Comparison of ENCODE assay signal across 8 mouse cellular contexts in the genomic region with DNA sequence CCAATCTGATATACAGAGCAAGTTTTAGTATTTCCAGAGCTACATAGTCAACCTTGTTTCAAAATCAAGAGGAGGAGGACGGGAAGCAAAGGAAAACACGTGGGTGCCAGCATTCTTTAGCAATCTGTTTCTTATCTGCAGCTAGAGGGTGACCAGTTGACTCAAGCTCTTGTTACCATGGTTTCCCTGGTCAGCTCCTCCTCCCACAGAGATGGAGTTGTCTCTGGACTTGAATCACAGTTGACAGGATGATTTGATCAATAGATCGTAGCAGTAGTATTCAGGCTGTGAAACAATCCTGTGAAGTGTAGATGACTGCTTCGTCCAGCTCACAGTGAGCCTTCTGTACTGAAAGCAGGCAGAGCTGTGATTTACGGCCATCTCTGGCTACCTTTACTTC. TPM values are rescaled to one million over a fixed set of nuclear protein-coding genes. Genes with fewer than 3 reads are reported as not detected.
DNase-seq lines count a peak whose midpoint lies in the region; ATAC-seq and TF ChIP-seq lines count a peak whose summit lies in the region.

No protein-coding gene starts in this region.

- H3K9me3 ChIP-seq in liver, embryonic 11.5 days (ENCODE audit: control insufficient read depth, low read length): no peaks in the 10 kb centered on the region
- no peaks in the 10 kb centered on the region for H3K9me3 ChIP-seq in hindbrain, postnatal 0 days (ENCODE audit: low read length)

- H3K27ac ChIP-seq in embryonic fibroblast, embryonic 13.5 days (ENCODE audit: insufficient read depth, low read length): peak overlapping the region; percentile 82
- H3K27ac ChIP-seq in liver, embryonic 11.5 days (ENCODE audit: low read depth, low read length): peak overlapping the region; percentile 32; the same call in 1 of the 2 replicates
- no peak overlapping the region for H3K27ac ChIP-seq in hindbrain, postnatal 0 days

- H3K4me3 ChIP-seq in embryonic fibroblast, embryonic 13.5 days (ENCODE audit: insufficient read depth, low read length): no peak overlapping the region
- no peak overlapping the region for H3K4me3 ChIP-seq in liver, embryonic 11.5 days (ENCODE audit: low read depth, low read length)
- no peak overlapping the region for H3K4me3 ChIP-seq in hindbrain, postnatal 0 days (ENCODE audit: low read length)

- WGBS in liver, embryonic 11.5 days: 23% methylated on average over 5 of the region's 5 CpGs
- WGBS in hindbrain, postnatal 0 days: 22% methylated on average over 5 of the region's 5 CpGs

- H3K27me3 ChIP-seq in liver, embryonic 11.5 days (replicated peaks; ENCODE audit: control insufficient read depth, insufficient read depth, low read length): no peaks in the 10 kb centered on the region
- no peaks in the 10 kb centered on the region for H3K27me3 ChIP-seq in hindbrain, postnatal 0 days (ENCODE audit: insufficient read depth, low read length)

- no peak for TF ChIP-seq CTCF in embryonic fibroblast, embryonic 13.5 days (IDR thresholded peaks at IDR 0.05; ENCODE audit: borderline replicate concordance, insufficient read depth, low read length)
- TF ChIP-seq CTCF in hindbrain, postnatal 0 days (IDR thresholded peaks at IDR 0.05; ENCODE audit: low read depth): no peak

- peak overlapping the region; percentile 7; the same call in 1 of the 2 replicates for H3K4me2 ChIP-seq in liver, embryonic 11.5 days
- H3K4me2 ChIP-seq in hindbrain, postnatal 0 days (ENCODE audit: low read depth, low read length): no peak overlapping the region

- ATAC-seq in liver, embryonic 11.5 days (replicated peaks; ENCODE audit: low FRiP score): no peak
- no peak for ATAC-seq in hindbrain, postnatal 0 days

- H3K36me3 ChIP-seq in liver, embryonic 11.5 days (ENCODE audit: control insufficient read depth, insufficient read depth, low read length): no peaks in the 10 kb centered on the region
- no peaks in the 10 kb centered on the region for H3K36me3 ChIP-seq in hindbrain, postnatal 0 days (ENCODE audit: insufficient read depth, low read length)

- H3K4me1 ChIP-seq in embryonic fibroblast, embryonic 13.5 days (ENCODE audit: control insufficient read depth, insufficient read depth, low read length): peaks cover 3% of the 10 kb centered on the region; the same call in 1 of the 2 replicates
- H3K4me1 ChIP-seq in liver, embryonic 11.5 days (replicated peaks; ENCODE audit: control insufficient read depth, insufficient read depth, low read length): peaks cover 20% of the 10 kb centered on the region
- H3K4me1 ChIP-seq in hindbrain, postnatal 0 days (ENCODE audit: insufficient read depth, low read length): no peaks in the 10 kb centered on the region

- DNase-seq in adrenal gland, adult (ENCODE audit: inconsistent age in 2 of 2, low spot score in 1 of 2): peak; percentile 77 to 89
- no peak for DNase-seq in adrenal gland, postnatal 4 days (ENCODE audit: low spot score in 2 of 2)
- DNase-seq in ES-CJ7 (ENCODE audit: low read depth, low spot score): peak; percentile 48
- DNase-seq in liver, embryonic 11.5 days (ENCODE audit: low spot score): no peak
- no peak for DNase-seq in thymus, postnatal 25 days
- no peak for DNase-seq in hindbrain, postnatal 0 days (ENCODE audit: low spot score)
- no peak for DNase-seq in retina, postnatal 1 day

- no peak overlapping the region for H3K9ac ChIP-seq in liver, embryonic 11.5 days (ENCODE audit: low read depth, low read length)
- H3K9ac ChIP-seq in hindbrain, postnatal 0 days (replicated peaks; ENCODE audit: low read length): no peak overlapping the region

- no peak for TF ChIP-seq POLR2A in embryonic fibroblast, embryonic 13.5 days (IDR thresholded peaks at IDR 0.05; ENCODE audit: low read depth, low read length)

RNA-seq across cellular contexts. Expression of a gene that starts 20.0 kb away (rescaled TPM):
- total RNA-seq in adrenal gland, postnatal 4 days (2021): 1 to 10 TPM; 3.1 to 4.6 TPM
- 3.0 and 4.4 TPM in 2 replicates for polyA plus RNA-seq in embryonic fibroblast, embryonic 13.5 days (2011; ENCODE audit: insufficient read length, low read depth, missing spikeins)
- polyA plus RNA-seq in liver, embryonic 11.5 days (2014; fragmentation: Nextera tagmentation; extraction: Ambion mirVana): 1.7 and 2.6 TPM in 2 replicates
- total RNA-seq in hindbrain, postnatal 0 days (2014; rRNA removed): 0.94 and 4.6 TPM in 2 replicates
- polyA plus RNA-seq in hindbrain, postnatal 0 days (2015; fragmentation: Nextera tagmentation; extraction: Ambion mirVana): 2.0 and 2.8 TPM in 2 replicates

RNA-seq across cellular contexts. Expression of a gene that starts 20.3 kb away (rescaled TPM):
- total RNA-seq in adrenal gland, postnatal 4 days (2021): 10 to 100 TPM; 23.0 to 23.1 TPM
- 20.0 and 25.5 TPM in 2 replicates for polyA plus RNA-seq in embryonic fibroblast, embryonic 13.5 days (2011; ENCODE audit: insufficient read length, low read depth, missing spikeins)
- polyA plus RNA-seq in liver, embryonic 11.5 days (2014; fragmentation: Nextera tagmentation; extraction: Ambion mirVana): 4.5 and 6.0 TPM in 2 replicates
- 3.1 and 7.1 TPM in 2 replicates for total RNA-seq in hindbrain, postnatal 0 days (2014; rRNA removed)
- 5.0 and 6.0 TPM in 2 replicates for polyA plus RNA-seq in hindbrain, postnatal 0 days (2015; fragmentation: Nextera tagmentation; extraction: Ambion mirVana)

RNA-seq across cellular contexts. Expression of a gene that starts 30.3 kb away (rescaled TPM):
- total RNA-seq in adrenal gland, postnatal 4 days (2021): 1 to 10 TPM; 4.2 to 5.2 TPM
- polyA plus RNA-seq in embryonic fibroblast, embryonic 13.5 days (2011; ENCODE audit: insufficient read length, low read depth, missing spikeins): 0.85 and 1.5 TPM in 2 replicates
- 0.37 TPM in 1 of 2 replicates, not detected in the other for polyA plus RNA-seq in liver, embryonic 11.5 days (2014; fragmentation: Nextera tagmentation; extraction: Ambion mirVana)
- 0.14 and 1.8 TPM in 2 replicates for total RNA-seq in hindbrain, postnatal 0 days (2014; rRNA removed)
- polyA plus RNA-seq in hindbrain, postnatal 0 days (2015; fragmentation: Nextera tagmentation; extraction: Ambion mirVana): 0.76 and 0.98 TPM in 2 replicates

RNA-seq across cellular contexts. Expression of a gene that starts 34.0 kb away (rescaled TPM):
- total RNA-seq in adrenal gland, postnatal 4 days (2021): 10 to 100 TPM; 86.6 to 90.7 TPM
- 117 and 187 TPM in 2 replicates for polyA plus RNA-seq in embryonic fibroblast, embryonic 13.5 days (2011; ENCODE audit: insufficient read length, low read depth, missing spikeins)
- polyA plus RNA-seq in liver, embryonic 11.5 days (2014; fragmentation: Nextera tagmentation; extraction: Ambion mirVana): 75.4 and 79.1 TPM in 2 replicates
- total RNA-seq in hindbrain, postnatal 0 days (2014; rRNA removed): 68.6 and 90.4 TPM in 2 replicates
- polyA plus RNA-seq in hindbrain, postnatal 0 days (2015; fragmentation: Nextera tagmentation; extraction: Ambion mirVana): 69.2 and 69.3 TPM in 2 replicates

RNA-seq across cellular contexts. Expression of a gene that starts 42.5 kb away (rescaled TPM):
- 100 to 1,000 TPM in 1 of 2 experiments, 10 to 100 TPM in 1; 92.4 to 108 TPM for total RNA-seq in adrenal gland, postnatal 4 days (2021)
- polyA plus RNA-seq in embryonic fibroblast, embryonic 13.5 days (2011; ENCODE audit: insufficient read length, low read depth, missing spikeins): 82.6 and 90.9 TPM in 2 replicates
- polyA plus RNA-seq in liver, embryonic 11.5 days (2014; fragmentation: Nextera tagmentation; extraction: Ambion mirVana): 46.1 and 48.9 TPM in 2 replicates
- total RNA-seq in hindbrain, postnatal 0 days (2014; rRNA removed): 18.3 and 18.8 TPM in 2 replicates
- polyA plus RNA-seq in hindbrain, postnatal 0 days (2015; fragmentation: Nextera tagmentation; extraction: Ambion mirVana): 9.1 and 10.5 TPM in 2 replicates

Comparison
In these comparisons a context has a peak if more than half of its experiments do, and no peak if none do; other contexts are left out.
1. DNase-seq: peak in adrenal gland, adult (2 of 2) and ES-CJ7 (single experiment); none in adrenal gland, postnatal 4 days (0 of 2), liver, embryonic 11.5 days (single experiment), thymus, postnatal 25 days (single experiment), hindbrain, postnatal 0 days (single experiment) and retina, postnatal 1 day (single experiment).